Mouse (Mus musculus) layer of hippocampus, postnatal 14 days (tissue): ENCODE data around the gene Gm4788. TPM values are rescaled to one million over a fixed set of nuclear protein-coding genes. Genes with fewer than 3 reads are reported as not detected.
"Not testable (repeated sequence)": the region's sequence is repeated elsewhere in the genome, so short reads cannot be mapped to it uniquely, and the experiment has no call there.

Experiments
- DNase-seq, 2 experiments: peaks; one replicate each; pipeline ENCODE4 v3.0.0; 2021 to 2022; ENCODE audit warnings: low spot score in 2 of 2, mixed read lengths in 1 of 2
- long read RNA-seq, 2 experiments: library from polyadenylated mRNA; stranded (forward); transcript quantifications; one replicate each; pipeline ENCODE4 v2.0.0; 2021
- total RNA-seq, 2 experiments: library from RNA; stranded (reverse); gene quantifications; 2 replicates each; pipeline ENCODE4 v1.2.3; 2021

The Gm4788 gene
- total RNA-seq, result not detected
- long read RNA-seq, experiment 1, result 0 reads
- long read RNA-seq, experiment 2, result 0 reads

DNA sequence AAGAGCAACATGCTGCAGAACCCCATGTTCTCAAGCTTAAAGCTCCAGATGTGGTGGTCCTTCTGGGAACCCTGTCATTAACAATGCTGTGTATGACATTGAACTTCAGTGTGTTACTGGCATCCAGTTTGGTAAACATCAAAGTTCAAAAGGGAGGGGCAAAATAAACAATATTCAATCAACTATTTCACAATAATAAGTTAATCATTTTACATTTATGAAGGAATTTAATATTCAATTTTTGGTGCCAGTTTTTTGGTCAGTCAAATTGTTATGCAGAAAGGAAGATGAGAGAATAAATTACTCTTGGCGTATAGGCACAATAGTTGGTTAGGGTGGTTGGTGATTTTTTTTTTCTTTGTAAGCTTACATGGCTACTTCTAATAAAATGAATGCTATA, at the start of gene Gm4788:
Gene Gm4788 (minus strand): TSS at position 101 of the 400 bp plus-strand sequence.
- no peak for DNase-seq

DNA sequence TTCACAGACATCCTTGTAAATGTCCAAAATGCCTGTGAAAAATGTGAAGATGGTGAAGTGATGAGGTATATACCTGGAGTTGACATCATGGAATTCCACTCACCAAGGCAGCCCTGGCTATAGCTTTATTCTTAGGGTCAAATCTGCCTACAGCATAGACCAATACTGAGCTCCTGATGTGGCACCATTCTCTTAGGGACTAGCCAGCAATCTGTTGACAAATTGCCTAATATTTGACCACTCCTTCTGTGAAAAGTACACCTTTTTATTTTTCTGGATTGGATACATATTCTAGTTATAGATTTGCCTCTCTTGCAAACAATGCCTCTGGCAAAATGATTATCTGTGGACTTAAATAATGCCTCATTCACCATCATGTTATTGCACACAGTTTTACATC, 27.6 kb upstream of the Gm4788 start:
- no peak for DNase-seq

DNA sequence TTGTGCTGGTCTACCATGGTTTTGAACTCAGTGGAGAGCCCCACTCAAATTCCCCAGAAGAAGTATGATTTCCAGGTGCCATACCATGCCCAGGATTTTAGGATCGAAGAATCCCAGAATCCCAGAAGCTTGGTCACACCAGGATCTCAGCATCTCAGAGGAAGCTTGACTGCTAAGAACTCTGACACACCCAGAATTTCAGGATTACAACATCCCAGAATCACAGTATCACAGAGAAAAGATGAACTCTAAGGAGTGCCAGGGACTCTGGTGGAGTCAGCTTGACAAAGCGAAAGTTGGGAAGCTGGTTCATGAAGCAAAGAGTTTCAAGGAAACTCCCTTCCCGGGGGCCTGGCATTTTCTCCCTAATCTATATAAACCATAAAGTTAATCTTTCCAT, 11.1 kb downstream of the Gm4788 start:
- DNase-seq, result not testable (repeated sequence)

DNA sequence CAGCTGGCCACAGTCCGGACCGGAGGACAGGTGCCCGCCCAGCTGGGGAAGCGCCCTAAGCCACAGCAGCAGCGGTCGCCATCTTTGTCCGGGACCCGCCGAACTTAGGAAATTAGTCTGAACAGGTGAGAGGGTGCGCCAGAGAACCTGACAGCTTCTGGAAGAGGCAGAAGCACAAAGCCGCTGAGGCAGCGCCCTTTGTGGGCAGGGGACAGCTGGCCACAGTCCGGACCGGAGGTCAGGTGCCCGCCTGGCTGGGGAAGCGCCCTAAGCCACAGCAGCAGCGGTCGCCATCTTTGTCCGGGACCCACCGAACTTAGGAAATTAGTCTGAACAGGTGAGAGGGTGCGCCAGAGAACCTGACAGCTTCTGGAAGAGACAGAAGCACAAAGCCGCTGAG, 64.4 kb downstream of the Gm4788 start:
- not testable (repeated sequence) for DNase-seq

DNA sequence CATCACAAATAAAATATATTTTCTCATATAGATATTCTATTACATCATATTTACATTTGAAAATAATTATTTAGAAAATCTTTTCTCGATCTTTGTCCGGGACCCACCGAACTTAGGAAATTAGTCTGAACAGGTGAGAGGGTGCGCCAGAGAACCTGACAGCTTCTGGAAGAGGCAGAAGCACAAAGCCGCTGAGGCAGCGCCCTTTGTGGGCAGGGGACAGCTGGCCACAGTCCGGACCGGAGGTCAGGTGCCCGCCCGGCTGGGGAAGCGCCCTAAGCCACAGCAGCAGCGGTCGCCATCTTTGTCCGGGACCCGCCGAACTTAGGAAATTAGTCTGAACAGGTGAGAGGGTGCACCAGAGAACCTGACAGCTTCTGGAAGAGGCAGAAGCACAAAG, 64.8 kb downstream of the Gm4788 start:
- DNase-seq, result not testable (repeated sequence)

DNA sequence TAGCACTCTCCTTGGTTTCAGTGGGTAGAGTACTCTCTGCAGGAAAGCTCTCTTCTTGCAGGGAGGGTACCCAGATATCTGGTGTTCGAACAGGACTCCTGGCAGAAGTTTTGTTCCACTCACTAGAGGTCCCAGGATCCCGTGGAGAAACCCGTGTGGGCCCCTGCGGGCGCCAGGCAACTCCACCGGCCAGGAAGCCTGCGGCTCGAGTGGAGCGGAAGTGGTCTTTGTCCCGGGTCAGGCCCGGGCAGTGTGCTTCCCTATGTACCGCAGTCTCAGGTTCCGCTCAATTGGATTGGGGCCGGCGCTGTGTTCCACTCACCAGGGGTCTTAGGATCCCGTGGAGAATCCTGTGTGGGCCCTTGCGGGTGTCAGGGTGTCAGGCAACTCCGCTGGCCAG, 131.1 kb downstream of the Gm4788 start:
- DNase-seq, result not testable (repeated sequence)

Other genes starting within 250 kb of the Gm4788 start
- not detected for gene Cfhr1, start 221.0 kb downstream of the Gm4788 start, total RNA-seq
- gene Cfhr2, start 77.5 kb upstream of the Gm4788 start, total RNA-seq, result under 1 TPM in 1 of 2 experiments, not detected in 1; 0.48 TPM